Mouse (Mus musculus): ENCODE data around the gene Slc25a20.

DNA sequence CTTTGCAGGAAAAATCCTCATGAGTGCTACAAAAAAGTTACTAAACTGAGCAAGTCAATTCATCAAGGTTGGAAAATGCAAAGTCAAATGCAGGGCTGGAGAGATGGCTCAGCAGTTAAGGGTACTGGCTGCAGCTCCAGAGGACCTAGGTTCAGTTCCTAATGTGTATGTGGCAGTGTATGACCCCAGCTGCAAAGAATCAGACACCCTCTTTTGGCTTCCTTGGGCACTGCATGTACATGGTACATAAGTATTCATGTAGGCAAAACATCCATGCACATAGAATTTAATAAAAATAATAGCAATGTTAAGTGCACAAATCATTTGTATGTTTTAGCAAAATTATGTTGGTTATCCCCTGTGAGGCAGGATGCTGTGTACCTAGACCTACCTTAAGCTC, 70.6 kb downstream of the Slc25a20 start:
- no peak for TF ChIP-seq CTCF (IDR thresholded peaks at IDR 0.05; ENCODE audit: low read depth, low read length)
- TF ChIP-seq POLR2A (IDR thresholded peaks at IDR 0.05; ENCODE audit: borderline replicate concordance, low read depth, low read length) = no peak

Data from bone marrow macrophage, adult 2 months (primary cell).